Mouse (Mus musculus): Measurements from ENCODE around the gene Hist1h2br.
A peak's percentile ranks its signal among the peaks of the same experiment; 100 is the strongest.
"Not testable (repeated sequence)": the region's sequence is repeated elsewhere in the genome, so short reads cannot be mapped to it uniquely, and the experiment has no call there.

The Hist1h2br gene

GRCm38 (mm10) chr13:21833461-21833860 is at the start of gene Hist1h2br, which contains the start of gene Hist1h2ap:
Gene Hist1h2br (plus strand): TSS chr13:21833743.
Gene Hist1h2ap (minus strand): TSS chr13:21833507.
- not testable (repeated sequence) for DNase-seq (ENCODE audit: low spot score)

GRCm38 (mm10) chr13:21784311-21784710 is 49.2 kb upstream of the Hist1h2br start:
- DNase-seq (ENCODE audit: low spot score) = no peak

GRCm38 (mm10) chr13:21786189-21786898 is 47.2 kb upstream of the Hist1h2br start:
- no peak for DNase-seq (ENCODE audit: low spot score)

GRCm38 (mm10) chr13:21786899-21787629 is 46.5 kb upstream of the Hist1h2br start, which contains the start of the genes Hist1h2an and Hist1h2bp:
Gene Hist1h2an (minus strand): TSS chr13:21787218.
Gene Hist1h2bp (plus strand): TSS chr13:21787461.
- peak; percentile 98 for DNase-seq (ENCODE audit: low spot score)

- no peak for DNase-seq (ENCODE audit: low spot score)
These were observed 45.6 kb upstream of the Hist1h2br start for GRCm38 (mm10) chr13:21787760-21788593.

GRCm38 (mm10) chr13:21789925-21790324 is 43.6 kb upstream of the Hist1h2br start:
- no peak for DNase-seq (ENCODE audit: low spot score)

GRCm38 (mm10) chr13:21790601-21791283 is 42.8 kb upstream of the Hist1h2br start:
- no peak for DNase-seq (ENCODE audit: low spot score)

GRCm38 (mm10) chr13:21795584-21795983 is 38.0 kb upstream of the Hist1h2br start:
- DNase-seq (ENCODE audit: low spot score) = no peak

- not testable (repeated sequence) for DNase-seq (ENCODE audit: low spot score)
These were observed 36.4 kb upstream of the Hist1h2br start for GRCm38 (mm10) chr13:21797163-21797562.

- not testable (repeated sequence) for DNase-seq (ENCODE audit: low spot score)
These were observed 30.5 kb upstream of the Hist1h2br start for GRCm38 (mm10) chr13:21803058-21803457.

- not testable (repeated sequence) for DNase-seq (ENCODE audit: low spot score)
These were observed 23.5 kb upstream of the Hist1h2br start, which contains the start of the genes Hist1h2bq and Hist1h2ao for GRCm38 (mm10) chr13:21810073-21810472. Gene Hist1h2bq (minus strand): TSS chr13:21810197. Gene Hist1h2ao (plus strand): TSS chr13:21810465.

- DNase-seq (ENCODE audit: low spot score) = not testable (repeated sequence)
These were observed 22.5 kb upstream of the Hist1h2br start for GRCm38 (mm10) chr13:21811074-21811473.

GRCm38 (mm10) chr13:21811539-21811938 is 22.0 kb upstream of the Hist1h2br start, which contains the start of gene Hist1h4m:
Gene Hist1h4m (plus strand): TSS chr13:21811746.
- not testable (repeated sequence) for DNase-seq (ENCODE audit: low spot score)

- not testable (repeated sequence) for DNase-seq (ENCODE audit: low spot score)
These were observed 21.5 kb upstream of the Hist1h2br start for GRCm38 (mm10) chr13:21812092-21812491.

- not testable (repeated sequence) for DNase-seq (ENCODE audit: low spot score)
These were observed 13.3 kb upstream of the Hist1h2br start for GRCm38 (mm10) chr13:21820082-21820890.

- DNase-seq (ENCODE audit: low spot score) = no peak
These were observed 5.0 kb upstream of the Hist1h2br start for GRCm38 (mm10) chr13:21828511-21828910.

GRCm38 (mm10) chr13:21830344-21830743 is 3.2 kb upstream of the Hist1h2br start:
- DNase-seq (ENCODE audit: low spot score) = no peak

- DNase-seq (ENCODE audit: low spot score) = not testable (repeated sequence)
These were observed 1.8 kb upstream of the Hist1h2br start, which contains the start of gene Hist1h4n for GRCm38 (mm10) chr13:21831418-21832394. Gene Hist1h4n (minus strand): TSS chr13:21832196.

GRCm38 (mm10) chr13:21840508-21840907 is 7.0 kb downstream of the Hist1h2br start:
- DNase-seq (ENCODE audit: low spot score) = not testable (repeated sequence)
